Mouse (Mus musculus): Measurements from ENCODE around the gene Vmn1r8. TPM values are rescaled to one million over a fixed set of nuclear protein-coding genes. Genes with fewer than 3 reads are reported as not detected.
"Not testable (repeated sequence)": the region's sequence is repeated elsewhere in the genome, so short reads cannot be mapped to it uniquely, and the experiment has no call there.

The Vmn1r8 gene
- polyA plus RNA-seq (2015; fragmentation: Nextera tagmentation; extraction: Ambion mirVana), result not detected in 2 replicates

DNA sequence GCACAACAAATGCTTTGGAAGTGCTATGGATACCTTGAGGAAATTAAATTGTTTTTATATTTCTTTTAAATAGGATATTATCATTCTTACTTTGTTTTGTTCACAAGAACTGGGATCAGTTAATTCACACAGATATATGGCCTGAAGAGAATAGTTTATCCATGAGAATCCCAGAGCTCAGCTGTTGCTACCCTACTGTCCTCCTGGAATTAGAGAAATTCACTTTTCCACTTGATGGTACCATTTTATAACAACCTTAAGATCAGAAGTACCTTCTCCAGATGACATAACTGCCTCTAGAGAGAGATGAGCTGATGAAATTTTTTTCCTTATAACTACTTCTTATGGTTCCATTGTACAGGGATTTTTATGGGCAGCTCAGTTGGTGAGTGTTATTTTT lies at the start of gene Vmn1r8:
Gene Vmn1r8 (plus strand): TSS at position 301 of the 400 bp plus-strand sequence.
- Histone ChIP-seq H3K27ac (replicated peaks) (no peak within 1 kb of the TSS), H3K9ac (no peak within 1 kb of the TSS), H3K27me3 (no peaks in the 10 kb centered on the region), H3K4me3 (no peak within 1 kb of the TSS), H3K9me3 (no peaks in the 10 kb centered on the region), H3K36me3 (no peaks in the 10 kb centered on the region), H3K4me2 (no peak within 1 kb of the TSS), H3K4me1 (replicated peaks) (no peaks in the 10 kb centered on the region)
- ATAC-seq (ENCODE audit: low read depth), result no peak

DNA sequence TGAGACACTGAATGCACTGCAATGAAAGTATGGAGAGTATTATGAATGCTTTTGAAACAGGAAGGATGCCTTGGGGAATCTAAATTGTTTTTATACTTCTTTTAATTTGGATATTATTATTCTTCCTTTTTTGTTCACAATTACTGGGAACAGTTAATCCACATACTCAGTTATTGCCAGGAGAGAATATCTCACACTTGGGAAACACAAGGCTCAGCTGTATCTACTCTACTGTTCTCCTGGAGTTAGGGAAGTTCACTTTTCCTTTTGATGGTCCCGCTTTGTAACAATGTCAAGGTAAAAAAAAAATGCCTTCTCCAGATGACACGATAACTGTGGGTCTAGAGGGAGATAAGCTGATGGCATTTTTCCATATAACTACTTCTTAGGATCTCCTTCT lies 35.1 kb upstream of the Vmn1r8 start, which contains the start of gene Vmn1r6:
Gene Vmn1r6 (plus strand): TSS at position 301 of the 400 bp plus-strand sequence.
- Histone ChIP-seq H3K4me2 (no peak within 1 kb of the TSS), H3K27me3 (no peaks in the 10 kb centered on the region), H3K9me3 (no peaks in the 10 kb centered on the region), H3K36me3 (no peaks in the 10 kb centered on the region), H3K4me3 (no peak within 1 kb of the TSS), H3K9ac (no peak within 1 kb of the TSS), H3K27ac (replicated peaks) (no peak within 1 kb of the TSS), H3K4me1 (replicated peaks) (no peaks in the 10 kb centered on the region)
- WGBS, result 87% methylated on average over 2 of the region's 2 CpGs
- no peak for ATAC-seq (ENCODE audit: low read depth)

DNA sequence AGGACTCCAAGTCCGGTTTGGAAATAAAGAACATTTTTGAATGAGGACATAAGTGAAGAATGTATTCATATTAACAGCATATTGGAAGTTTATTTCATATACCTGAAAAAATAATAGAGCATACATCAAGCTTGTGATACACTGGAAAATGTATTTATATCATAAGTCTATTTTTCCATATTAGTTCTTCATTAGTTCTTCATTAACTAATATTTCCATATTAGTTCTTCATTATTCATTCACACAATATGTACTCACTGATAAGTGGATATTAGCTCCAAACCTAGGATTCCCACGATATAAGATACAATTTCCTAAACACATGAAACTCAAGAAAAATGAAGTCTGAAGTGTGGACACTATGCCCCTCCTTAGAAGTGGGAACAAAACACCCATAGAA lies 6.9 kb upstream of the Vmn1r8 start, which contains the start of gene Vmn1r7:
Gene Vmn1r7 (minus strand): TSS at position 101 of the 400 bp plus-strand sequence.
- not testable (repeated sequence) for H3K36me3 ChIP-seq; H3K4me3 ChIP-seq; H3K27me3 ChIP-seq; H3K4me2 ChIP-seq; H3K9ac ChIP-seq; H3K4me1 ChIP-seq (replicated peaks); ATAC-seq (ENCODE audit: low read depth); H3K9me3 ChIP-seq; H3K27ac ChIP-seq (replicated peaks)
- WGBS, result 83% methylated on average over 2 of the region's 2 CpGs

DNA sequence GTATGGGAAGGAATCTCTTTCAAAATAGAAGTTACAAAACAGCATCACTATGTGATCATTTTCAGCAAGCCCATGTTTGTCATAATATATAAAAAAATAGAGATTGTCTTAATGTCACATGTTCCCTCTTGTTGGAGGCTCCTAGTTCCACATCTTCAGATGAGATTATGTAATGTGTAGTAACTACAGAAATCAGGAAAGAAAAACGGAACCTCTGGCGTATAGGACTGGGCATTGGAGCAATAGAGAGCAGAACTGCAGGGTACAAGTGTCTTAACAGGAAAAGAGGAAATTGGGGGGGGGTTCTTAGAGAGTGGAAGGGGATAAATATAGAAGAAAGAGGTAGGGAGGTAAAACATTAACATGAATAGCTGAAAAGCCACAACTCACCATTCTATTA lies 2.6 kb downstream of the Vmn1r8 start:
- no peak for ATAC-seq (ENCODE audit: low read depth)
- Histone ChIP-seq H3K9me3 (no peaks in the 10 kb centered on the region), H3K9ac (no peak overlapping the region), H3K27ac (replicated peaks) (no peak overlapping the region), H3K4me1 (replicated peaks) (no peaks in the 10 kb centered on the region), H3K27me3 (no peaks in the 10 kb centered on the region), H3K4me2 (no peak overlapping the region), H3K4me3 (no peak overlapping the region), H3K36me3 (no peaks in the 10 kb centered on the region)
- 82% methylated on average over 2 of the region's 2 CpGs for WGBS

DNA sequence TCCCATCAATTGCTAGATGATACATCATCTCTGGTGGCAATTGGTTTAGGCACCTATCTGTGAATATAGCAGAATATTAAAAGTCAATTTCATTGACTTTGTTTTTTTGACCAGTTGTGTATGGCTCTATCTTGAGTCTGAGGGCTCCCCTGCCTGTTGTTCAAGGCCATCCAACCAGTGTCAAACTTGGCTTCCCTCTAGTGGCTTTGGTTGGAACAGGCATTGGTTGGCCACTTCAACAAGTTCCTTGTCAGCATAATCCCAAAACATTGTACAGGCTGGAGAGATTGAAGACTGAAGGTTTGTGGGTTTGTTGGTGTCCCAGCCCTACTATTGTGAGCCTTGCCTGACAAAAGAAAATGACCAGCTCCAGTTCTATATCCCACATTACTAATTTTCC lies 31.6 kb downstream of the Vmn1r8 start:
- no peak for ATAC-seq (ENCODE audit: low read depth)
- Histone ChIP-seq H3K4me3 (no peak overlapping the region), H3K27me3 (no peaks in the 10 kb centered on the region), H3K4me1 (replicated peaks) (no peaks in the 10 kb centered on the region), H3K36me3 (no peaks in the 10 kb centered on the region), H3K9me3 (no peaks in the 10 kb centered on the region), H3K4me2 (no peak overlapping the region), H3K9ac (no peak overlapping the region), H3K27ac (replicated peaks) (no peak overlapping the region)

DNA sequence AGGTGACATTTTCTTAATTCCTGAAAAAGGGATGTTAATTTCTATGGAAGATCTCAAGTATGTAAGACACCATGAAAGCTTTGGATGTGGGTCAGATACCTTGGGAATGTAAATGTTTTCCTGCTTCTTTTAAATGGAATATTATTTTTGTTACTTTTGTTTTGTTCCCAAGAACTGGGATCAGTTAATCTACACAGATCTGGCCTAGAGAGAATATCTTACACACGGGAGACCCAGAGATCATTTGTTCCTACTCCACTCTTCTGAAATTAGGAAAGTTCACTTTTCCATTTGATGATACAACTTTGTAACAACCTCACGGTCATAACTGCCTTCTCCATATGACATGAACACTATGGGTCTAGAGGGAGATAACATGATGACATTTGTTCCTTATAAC lies 34.4 kb downstream of the Vmn1r8 start, which contains the start of gene Vmn1r9:
Gene Vmn1r9 (plus strand): TSS at position 301 of the 400 bp plus-strand sequence.
- Histone ChIP-seq H3K4me2 (no peak within 1 kb of the TSS), H3K9me3 (no peaks in the 10 kb centered on the region), H3K4me3 (no peak within 1 kb of the TSS), H3K4me1 (replicated peaks) (no peaks in the 10 kb centered on the region), H3K9ac (no peak within 1 kb of the TSS), H3K36me3 (no peaks in the 10 kb centered on the region), H3K27ac (replicated peaks) (no peak within 1 kb of the TSS), H3K27me3 (no peaks in the 10 kb centered on the region)
- no peak for ATAC-seq (ENCODE audit: low read depth)
- 86% methylated on average over 2 of the region's 2 CpGs for WGBS

Other genes with a start within 250 kb of the Vmn1r8 start
- 33.2 and 35.3 TPM in 2 replicates for gene Kbtbd2, start 234.5 kb upstream of the Vmn1r8 start, polyA plus RNA-seq (2015; fragmentation: Nextera tagmentation; extraction: Ambion mirVana)
- gene Fkbp9, start 200.2 kb upstream of the Vmn1r8 start, polyA plus RNA-seq (2015; fragmentation: Nextera tagmentation; extraction: Ambion mirVana), result 48.3 and 53.1 TPM in 2 replicates
- gene Nt5c3, start 108.4 kb upstream of the Vmn1r8 start, polyA plus RNA-seq (2015; fragmentation: Nextera tagmentation; extraction: Ambion mirVana), result 140 and 147 TPM in 2 replicates
- 0.73 and 0.90 TPM in 2 replicates for gene Vmn1r4, start 108.3 kb upstream of the Vmn1r8 start, polyA plus RNA-seq (2015; fragmentation: Nextera tagmentation; extraction: Ambion mirVana)
- gene Vmn1r5, start 62.0 kb upstream of the Vmn1r8 start, polyA plus RNA-seq (2015; fragmentation: Nextera tagmentation; extraction: Ambion mirVana), result not detected in 2 replicates
- not detected in 2 replicates for gene Vmn1r6, start 35.0 kb upstream of the Vmn1r8 start, polyA plus RNA-seq (2015; fragmentation: Nextera tagmentation; extraction: Ambion mirVana)
- not detected in 2 replicates for gene Vmn1r7, start 7.0 kb upstream of the Vmn1r8 start, polyA plus RNA-seq (2015; fragmentation: Nextera tagmentation; extraction: Ambion mirVana)
- gene Vmn1r9, start 34.5 kb downstream of the Vmn1r8 start, polyA plus RNA-seq (2015; fragmentation: Nextera tagmentation; extraction: Ambion mirVana), result not detected in 2 replicates
- not detected in 2 replicates for gene Vmn1r10, start 77.2 kb downstream of the Vmn1r8 start, polyA plus RNA-seq (2015; fragmentation: Nextera tagmentation; extraction: Ambion mirVana)
- gene Vmn1r11, start 101.2 kb downstream of the Vmn1r8 start, polyA plus RNA-seq (2015; fragmentation: Nextera tagmentation; extraction: Ambion mirVana), result not detected in 2 replicates
- not detected in 2 replicates for gene Vmn1r12, start 124.6 kb downstream of the Vmn1r8 start, polyA plus RNA-seq (2015; fragmentation: Nextera tagmentation; extraction: Ambion mirVana)
- not detected in 2 replicates for gene Vmn1r13, start 171.0 kb downstream of the Vmn1r8 start, polyA plus RNA-seq (2015; fragmentation: Nextera tagmentation; extraction: Ambion mirVana)
- gene Vmn1r14, start 199.4 kb downstream of the Vmn1r8 start, polyA plus RNA-seq (2015; fragmentation: Nextera tagmentation; extraction: Ambion mirVana), result not detected in 2 replicates
- gene Vmn1r15, start 225.7 kb downstream of the Vmn1r8 start, polyA plus RNA-seq (2015; fragmentation: Nextera tagmentation; extraction: Ambion mirVana), result not detected in 2 replicates